Mouse (Mus musculus): Measurements from ENCODE around the gene Dirc2. TPM values are rescaled to one million over a fixed set of nuclear protein-coding genes. Genes with fewer than 3 reads are reported as not detected.

Dirc2 gene
- polyA plus RNA-seq (2014; fragmentation: Illumina TruSeq; extraction: RNeasy Lipid Tissue Mini Kit (QIAGEN cat#74804); ENCODE audit: low read depth, low replicate concordance) = 27.1 TPM

GRCm38 (mm10) chr16:35768785-35769642 is at the start of gene Dirc2:
TSS of gene Dirc2 (minus strand) at chr16:35769356.

GRCm38 (mm10) chr16:35769878-35770657 is 912 bp upstream of the Dirc2 start, which contains the start of gene Hspbap1:
TSS of gene Hspbap1 (plus strand) at chr16:35770375.

Other genes starting within 250 kb of the Dirc2 start
- gene Sema5b, start 228.2 kb downstream of the Dirc2 start, polyA plus RNA-seq (2014; fragmentation: Illumina TruSeq; extraction: RNeasy Lipid Tissue Mini Kit (QIAGEN cat#74804); ENCODE audit: low read depth, low replicate concordance) = 2.5 TPM
- 4.5 TPM for gene Hspbap1, start 1.0 kb upstream of the Dirc2 start, polyA plus RNA-seq (2014; fragmentation: Illumina TruSeq; extraction: RNeasy Lipid Tissue Mini Kit (QIAGEN cat#74804); ENCODE audit: low read depth, low replicate concordance)
- 28.1 TPM for gene Parp14, start 102.2 kb upstream of the Dirc2 start, polyA plus RNA-seq (2014; fragmentation: Illumina TruSeq; extraction: RNeasy Lipid Tissue Mini Kit (QIAGEN cat#74804); ENCODE audit: low read depth, low replicate concordance)
- gene Parp9, start 169.1 kb upstream of the Dirc2 start, polyA plus RNA-seq (2014; fragmentation: Illumina TruSeq; extraction: RNeasy Lipid Tissue Mini Kit (QIAGEN cat#74804); ENCODE audit: low read depth, low replicate concordance) = 32.8 TPM
- 21.8 TPM for gene Dtx3l, start 169.8 kb upstream of the Dirc2 start, polyA plus RNA-seq (2014; fragmentation: Illumina TruSeq; extraction: RNeasy Lipid Tissue Mini Kit (QIAGEN cat#74804); ENCODE audit: low read depth, low replicate concordance)
- gene Kpna1, start 209.4 kb upstream of the Dirc2 start, polyA plus RNA-seq (2014; fragmentation: Illumina TruSeq; extraction: RNeasy Lipid Tissue Mini Kit (QIAGEN cat#74804); ENCODE audit: low read depth, low replicate concordance) = 146 TPM